Mouse (Mus musculus): ENCODE data around the gene 2610042L04Rik.
"Not testable (repeated sequence)": the region's sequence is repeated elsewhere in the genome, so short reads cannot be mapped to it uniquely, and the experiment has no call there.

The 2610042L04Rik gene

DNA sequence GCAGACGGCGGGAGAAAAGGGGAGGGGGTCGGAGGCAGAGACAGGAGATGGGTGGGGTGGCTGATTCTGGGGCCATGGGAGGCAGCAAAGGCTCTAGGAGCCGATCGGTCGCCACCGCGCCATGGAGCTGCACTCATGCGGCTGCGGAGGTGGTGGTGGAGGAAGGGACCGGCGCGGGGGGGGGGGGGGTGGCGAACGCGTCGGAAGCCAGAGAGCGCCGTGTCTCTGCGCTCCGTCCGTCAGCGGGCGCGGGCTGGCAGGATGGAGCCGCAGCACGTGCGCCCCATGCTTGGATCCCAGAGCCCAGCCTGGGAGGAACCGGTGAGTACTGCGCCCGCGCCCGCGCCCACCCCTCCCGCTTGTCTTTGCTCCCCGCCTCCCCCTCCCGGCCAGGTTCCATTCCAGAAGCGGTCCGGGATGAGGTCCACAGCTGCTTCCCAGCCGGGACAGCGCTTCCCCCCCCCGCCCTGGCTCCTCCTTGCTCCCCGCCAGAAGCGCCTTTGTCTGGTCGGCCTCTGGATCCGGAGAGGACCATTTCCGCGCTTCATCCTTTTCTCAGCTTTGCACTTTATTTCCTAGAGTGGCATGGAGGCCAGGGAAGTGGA is at the start of gene 2610042L04Rik:
2610042L04Rik (plus strand) TSS at position 288 of the 605 bp plus-strand sequence.
- DNase-seq, result not testable (repeated sequence)

DNA sequence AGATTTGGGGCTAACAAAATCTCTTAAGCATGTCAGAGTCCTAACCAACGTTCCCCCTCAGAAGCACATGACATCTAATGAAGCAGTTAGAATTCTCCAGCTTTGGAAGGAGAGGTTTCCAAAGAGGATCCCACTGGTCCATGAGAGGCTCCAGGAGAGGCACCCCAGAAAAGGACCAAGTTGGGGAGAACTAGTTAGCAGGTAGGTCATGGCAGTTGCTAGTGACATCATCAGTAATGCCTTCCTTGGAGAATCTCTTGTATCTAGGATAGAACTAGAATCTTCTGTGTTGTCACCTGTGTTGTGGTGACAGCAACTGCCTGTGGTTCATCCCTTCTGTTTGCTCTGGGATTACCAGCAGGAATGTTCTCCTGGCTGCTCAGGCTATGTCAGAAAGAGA is 17.6 kb upstream of the 2610042L04Rik start, which contains the start of gene Gm3149:
Gm3149 (plus strand) TSS at position 301 of the 400 bp plus-strand sequence.
- not testable (repeated sequence) for DNase-seq

DNA sequence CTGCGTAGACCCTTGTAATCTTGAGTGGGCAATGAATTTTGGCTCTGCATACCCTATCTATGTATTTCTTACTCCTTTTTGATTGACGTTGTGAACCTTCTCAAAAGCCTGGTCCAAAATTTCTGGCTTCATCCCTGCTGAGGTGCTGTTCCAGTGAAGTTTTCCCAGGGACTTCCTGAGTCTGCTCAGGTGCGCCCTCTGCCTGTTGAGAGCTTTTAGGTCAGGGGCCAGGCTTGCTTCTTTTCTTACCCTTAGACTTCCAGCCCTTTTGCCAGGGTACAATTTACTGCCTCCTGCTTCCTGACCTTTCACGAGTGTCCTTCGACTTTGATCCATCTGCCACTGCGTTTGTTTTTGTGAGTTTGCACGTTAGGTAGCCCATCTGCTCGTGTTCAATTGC is 943 bp downstream of the 2610042L04Rik start:
- not testable (repeated sequence) for DNase-seq

DNA sequence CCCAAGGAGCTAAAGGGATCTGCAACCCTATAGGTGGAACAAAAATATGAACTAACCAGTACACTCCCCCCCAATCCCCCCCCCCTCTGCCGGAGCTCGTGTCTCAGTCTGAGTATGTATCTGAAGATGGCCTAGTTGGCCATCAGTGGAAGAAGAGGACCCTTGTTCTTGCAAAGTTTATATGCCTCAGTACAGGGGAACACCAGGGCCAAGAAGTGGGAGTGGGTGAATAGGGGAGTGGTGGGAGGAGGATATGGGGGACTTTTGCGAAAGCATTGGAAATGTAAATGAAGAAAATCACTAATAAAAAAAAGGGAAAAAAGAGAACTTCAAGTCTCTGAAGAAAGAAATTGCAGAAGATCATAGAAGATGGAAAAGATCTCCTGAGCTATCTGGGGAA is 34.4 kb downstream of the 2610042L04Rik start:
- DNase-seq, result not testable (repeated sequence)

DNA sequence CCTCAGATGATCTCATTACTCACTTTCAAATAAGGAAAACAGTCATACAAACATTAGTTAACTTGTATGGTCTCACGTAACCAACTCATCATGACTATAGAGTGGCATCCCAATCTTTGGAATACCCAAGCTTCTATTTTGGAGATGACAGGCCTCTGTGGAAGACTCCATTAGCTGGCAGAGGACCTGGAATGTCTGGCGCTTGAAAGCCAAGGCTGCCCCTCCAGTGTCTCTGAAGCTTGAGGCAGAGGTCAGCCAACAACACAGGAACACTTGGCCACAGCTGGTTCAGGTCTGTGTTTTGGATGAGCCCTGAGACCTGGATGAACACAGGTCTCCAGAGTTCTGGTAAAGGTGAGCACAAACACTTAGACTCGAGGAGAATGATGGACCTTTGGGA is 35.1 kb downstream of the 2610042L04Rik start:
- DNase-seq, result not testable (repeated sequence)

DNA sequence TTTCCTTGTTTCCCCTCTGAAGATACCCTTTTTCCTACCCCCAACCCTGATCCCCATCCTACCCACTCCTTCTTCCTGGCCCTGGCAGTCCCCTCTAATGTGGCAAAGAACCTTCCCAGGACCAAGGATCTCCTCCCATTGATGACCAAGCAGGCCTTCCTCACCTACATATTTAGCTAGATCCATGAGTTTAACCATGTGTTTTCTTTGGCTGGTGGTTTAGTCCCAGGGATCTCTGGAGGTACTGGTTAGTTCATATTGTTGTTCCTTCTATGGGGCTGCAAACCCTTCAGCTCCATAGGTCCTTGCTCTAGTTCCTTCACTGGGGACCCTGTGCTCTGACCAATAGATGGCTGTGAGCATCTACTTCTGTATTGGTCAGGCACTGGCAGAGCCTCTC is 43.3 kb downstream of the 2610042L04Rik start:
- not testable (repeated sequence) for DNase-seq

DNA sequence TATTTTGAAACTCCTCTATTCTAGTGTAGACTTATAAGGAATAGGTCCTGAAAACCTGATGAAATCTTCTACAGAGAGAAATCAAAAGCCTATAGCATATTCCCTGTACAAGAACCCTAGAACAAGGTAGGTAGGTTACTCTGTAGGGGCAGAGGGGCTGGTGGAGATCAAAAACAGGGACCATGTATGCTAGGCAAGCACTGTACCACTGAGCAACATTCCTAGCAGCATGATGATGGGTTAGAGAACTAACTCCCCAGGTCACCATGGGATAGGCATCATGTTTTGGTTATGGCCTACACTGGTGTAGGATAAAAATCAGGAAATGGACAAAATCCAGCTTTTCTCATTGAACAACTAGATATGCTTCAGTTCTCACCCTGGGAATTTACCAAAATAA is 51.0 kb downstream of the 2610042L04Rik start:
- DNase-seq, result not testable (repeated sequence)

DNA sequence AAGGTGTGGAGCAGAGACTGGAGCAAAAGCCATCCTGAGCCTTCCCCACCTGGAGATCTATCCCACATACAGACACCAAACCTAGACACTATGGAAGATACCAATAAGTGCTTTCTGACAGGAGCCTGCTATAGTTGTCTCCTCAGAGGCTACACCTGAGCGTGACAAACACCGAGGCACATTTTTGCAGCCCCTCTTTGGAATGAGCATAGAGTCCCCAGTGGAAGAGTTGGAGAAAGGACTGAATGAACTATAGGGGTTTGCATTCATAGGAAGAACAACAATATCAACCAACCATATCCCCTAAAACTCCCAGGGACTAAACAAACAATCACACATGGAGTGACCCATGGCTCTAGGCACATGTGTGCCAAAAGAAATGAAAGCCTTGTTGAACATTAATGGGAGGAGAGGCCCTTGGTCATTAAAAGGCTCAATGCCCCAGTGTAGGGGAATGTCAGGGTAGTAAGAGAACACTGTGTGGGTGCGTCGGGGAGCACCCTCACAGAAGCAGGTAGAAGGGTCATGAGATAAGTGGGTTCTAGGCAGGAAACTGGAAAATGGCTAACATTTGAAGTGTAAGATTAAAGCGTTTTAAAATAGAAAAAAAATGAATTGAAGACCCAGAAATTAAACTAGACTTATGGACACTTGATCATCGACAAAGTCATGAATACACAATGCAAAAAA is 58.4 kb downstream of the 2610042L04Rik start:
- DNase-seq, result peak in 1 of 2 experiments; percentile 13

DNA sequence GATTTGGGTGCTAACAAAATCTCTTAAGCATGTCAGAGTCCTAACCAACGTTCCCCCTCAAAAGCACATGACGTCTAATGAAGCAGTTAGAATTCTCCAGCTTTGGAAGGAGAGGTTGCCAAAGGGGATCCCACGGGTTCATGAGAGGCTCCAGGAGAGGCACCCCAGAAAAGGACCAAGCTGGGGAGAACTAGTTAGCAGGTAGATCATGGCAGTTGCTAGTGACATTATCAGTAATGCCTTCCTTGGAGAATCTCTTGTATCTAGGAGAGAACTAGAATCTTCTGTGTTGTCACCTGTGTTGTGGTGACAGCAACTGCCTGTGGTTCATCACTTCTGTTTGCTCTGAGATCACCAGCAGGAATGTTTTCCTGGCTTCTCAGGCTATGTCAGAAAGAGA is 62.7 kb downstream of the 2610042L04Rik start, which contains the start of gene Gm3159:
Gm3159 (plus strand) TSS at position 301 of the 400 bp plus-strand sequence.
- DNase-seq, result not testable (repeated sequence)

DNA sequence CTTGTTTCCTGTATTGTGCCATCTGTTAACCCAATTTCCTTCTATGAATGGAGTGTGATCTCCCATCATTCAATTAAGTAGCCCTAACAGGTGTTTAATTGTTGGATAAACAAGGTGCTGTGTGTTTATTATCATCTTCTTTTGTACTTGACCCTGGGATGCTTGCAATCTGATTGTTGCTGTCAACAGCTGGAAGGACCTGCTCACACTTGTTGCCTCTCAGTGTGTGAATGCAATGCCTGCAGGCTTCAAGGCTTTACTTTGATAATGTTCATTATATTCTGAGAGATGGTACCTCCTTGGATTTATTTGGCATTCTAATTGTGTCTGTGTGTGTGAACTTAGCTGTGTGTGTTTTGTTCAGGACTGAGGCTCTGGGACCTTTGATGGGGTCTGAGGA is 64.1 kb downstream of the 2610042L04Rik start:
- DNase-seq, result not testable (repeated sequence)

DNA sequence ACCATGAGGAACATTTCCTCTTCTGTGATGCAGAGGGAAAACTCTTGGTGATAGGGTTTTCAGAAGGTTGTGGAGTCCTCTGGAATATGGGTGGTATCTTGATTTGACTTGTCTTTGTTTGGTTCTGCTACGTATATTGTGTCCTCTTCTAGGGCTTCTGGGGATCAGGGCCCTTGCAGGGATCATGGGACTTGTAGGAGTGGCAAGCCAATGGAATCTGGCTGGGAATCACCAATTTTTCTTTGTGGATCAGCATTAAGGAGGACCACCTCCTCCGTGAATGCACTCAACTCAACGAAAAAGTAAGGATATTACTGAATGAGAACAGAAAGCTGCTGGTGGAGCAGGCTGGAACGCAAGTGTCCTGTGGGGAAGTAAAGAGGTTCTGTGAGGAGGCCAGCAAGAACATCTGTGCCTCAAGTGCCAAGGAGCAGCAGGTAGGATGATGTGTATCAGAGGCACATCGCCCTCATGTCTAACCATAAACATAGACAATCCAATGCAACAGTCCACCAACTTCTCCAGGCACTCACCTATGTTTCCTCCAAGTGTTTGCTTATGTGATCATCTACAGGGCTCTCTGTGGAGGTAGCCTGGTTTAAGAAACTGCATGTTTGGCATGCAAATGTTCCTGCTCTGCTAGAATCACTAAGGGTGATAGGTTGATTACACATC is 65.7 kb downstream of the 2610042L04Rik start:
- DNase-seq, result not testable (repeated sequence)

DNA sequence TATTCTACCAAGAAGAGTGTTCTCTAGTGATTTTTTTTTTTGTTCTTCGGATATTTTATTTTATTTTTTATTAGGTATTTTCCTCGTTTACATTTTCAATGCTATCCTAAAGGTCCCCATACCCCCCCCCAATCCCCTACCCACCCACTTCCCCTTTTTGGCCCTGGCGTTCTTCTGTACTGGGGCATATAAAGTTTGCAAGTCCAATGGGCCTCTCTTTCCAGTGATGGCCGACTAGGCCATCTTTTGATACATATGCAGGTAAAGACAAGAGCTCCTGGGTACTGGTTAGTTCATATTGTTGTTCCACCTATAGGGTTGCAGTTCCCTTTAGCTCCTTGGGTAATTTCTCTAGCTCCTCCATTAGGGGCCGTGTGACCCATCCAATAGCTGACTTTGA is 66.7 kb downstream of the 2610042L04Rik start:
- DNase-seq, result not testable (repeated sequence)

DNA sequence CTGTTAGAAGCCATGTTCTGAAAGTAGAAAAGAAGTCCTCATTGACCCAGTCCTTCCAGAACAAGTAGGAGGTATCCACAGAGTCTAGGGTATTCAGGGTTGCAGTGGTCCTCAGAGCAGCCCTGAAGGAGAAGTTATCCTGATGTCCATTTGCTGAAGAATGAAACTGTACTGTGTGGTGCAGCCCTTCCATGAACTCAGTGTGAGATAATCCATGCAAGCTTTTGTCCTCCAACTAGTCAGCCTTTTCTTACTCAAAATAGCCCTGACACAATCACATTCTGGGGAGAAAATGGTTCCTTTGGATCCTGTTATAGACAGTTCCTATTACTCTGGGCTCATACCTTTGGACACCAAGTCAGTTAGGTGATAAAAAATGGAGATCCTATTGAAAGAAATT is 69.3 kb downstream of the 2610042L04Rik start:
- not testable (repeated sequence) for DNase-seq
